Mouse (Mus musculus) myocyte (in vitro differentiated cells): Measurements from ENCODE around the gene Washc4. TPM values are rescaled to one million over a fixed set of nuclear protein-coding genes. Genes with fewer than 3 reads are reported as not detected.

ENCODE experiments used
- H3K27me3 ChIP-seq: one replicate; pipeline ENCODE4 v1.6.1; 2011; ENCODE audit not compliant: control insufficient read depth, insufficient read depth, insufficient read length
- H3K36me3 ChIP-seq: one replicate; pipeline ENCODE4 v1.6.1; 2011; ENCODE audit not compliant: control insufficient read depth, insufficient read depth
- H3K4me2 ChIP-seq: one replicate; pipeline ENCODE4 v1.6.1; 2011; ENCODE audit warnings: low read depth, control low read depth
- H3K4me3 ChIP-seq: one replicate; pipeline ENCODE4 v1.5.1; 2011; ENCODE audit warnings: mild to moderate bottlenecking, control low read depth, moderate library complexity
- H3K79me2 ChIP-seq: one replicate; pipeline ENCODE4 v1.6.1; 2011; ENCODE audit not compliant: control insufficient read depth, insufficient read depth
- H3ac ChIP-seq: one replicate; pipeline ENCODE4 v1.6.1; 2011; ENCODE audit not compliant: control insufficient read depth, insufficient read length
- CEBPB ChIP-seq: IDR thresholded peaks from 2 replicates; pipeline ENCODE4 v1.6.1; 2011; ENCODE audit warnings: mild to moderate bottlenecking, moderate library complexity; ENCODE audit not compliant: poor library complexity, insufficient read depth, severe bottlenecking
- E2F4 ChIP-seq: IDR thresholded peaks from one replicate; pipeline ENCODE4 v1.6.1; 2011; ENCODE audit warnings: mild to moderate bottlenecking, control low read depth, moderate library complexity; ENCODE audit not compliant: insufficient read depth
- MAX ChIP-seq: IDR thresholded peaks from one replicate; pipeline ENCODE4 v1.6.1; 2011; ENCODE audit warnings: low read depth, mild to moderate bottlenecking, control low read depth
- MYOD1 ChIP-seq, 3 experiments: IDR thresholded peaks; one replicate each; pipeline ENCODE4 v1.6.1; 2011; ENCODE audit warnings: control low read depth in 2 of 3, low read depth in 2 of 3, mild to moderate bottlenecking in 2 of 3, moderate library complexity in 1 of 3; ENCODE audit not compliant: insufficient read length in 2 of 3, control insufficient read depth in 1 of 3
- MYOG ChIP-seq, 3 experiments: IDR thresholded peaks; one replicate each; pipeline ENCODE4 v1.6.1; 2011; ENCODE audit warnings: control low read depth in 2 of 3, low read depth in 2 of 3, mild to moderate bottlenecking in 2 of 3; ENCODE audit not compliant: insufficient read length in 2 of 3, control insufficient read depth in 1 of 3, insufficient read depth in 1 of 3
- POLR2A ChIP-seq: IDR thresholded peaks from one replicate; pipeline ENCODE4 v1.6.1; 2011; ENCODE audit warnings: low read depth, mild to moderate bottlenecking, control low read depth, moderate library complexity; ENCODE audit not compliant: insufficient read length
- POLR2AphosphoS2 ChIP-seq: IDR thresholded peaks from one replicate; pipeline ENCODE4 v1.6.1; 2011; ENCODE audit warnings: low read depth, control low read depth; ENCODE audit not compliant: insufficient read length
- REST ChIP-seq: IDR thresholded peaks from one replicate; pipeline ENCODE4 v1.6.1; 2011; ENCODE audit warnings: mild to moderate bottlenecking, control low read depth, moderate library complexity; ENCODE audit not compliant: insufficient read depth, insufficient read length
- SRF ChIP-seq: IDR thresholded peaks from one replicate; pipeline ENCODE4 v1.6.1; 2011; ENCODE audit warnings: low read depth; ENCODE audit not compliant: control insufficient read depth, insufficient read length
- TCF12 ChIP-seq: IDR thresholded peaks from one replicate; pipeline ENCODE4 v1.6.1; 2011; ENCODE audit warnings: mild to moderate bottlenecking, control low read depth; ENCODE audit not compliant: poor library complexity, insufficient read depth, severe bottlenecking
- TCF3 ChIP-seq: IDR thresholded peaks from one replicate; pipeline ENCODE4 v1.6.1; 2011; ENCODE audit warnings: low read depth, control low read depth; ENCODE audit not compliant: insufficient read length
- USF1 ChIP-seq: IDR thresholded peaks from one replicate; pipeline ENCODE4 v1.6.1; 2011; ENCODE audit warnings: low read depth, mild to moderate bottlenecking, control low read depth, moderate library complexity
- polyA plus RNA-seq: library from polyadenylated mRNA; unstranded; fragments of >200 nt; fragmentation: generic; extraction: Trizol; gene quantifications from one replicate; pipeline ENCODE4 v1.2.1, GENCODE M21; 2012; ENCODE audit warnings: missing spikeins

The Washc4 gene
- 7.2 TPM for polyA plus RNA-seq

DNA sequence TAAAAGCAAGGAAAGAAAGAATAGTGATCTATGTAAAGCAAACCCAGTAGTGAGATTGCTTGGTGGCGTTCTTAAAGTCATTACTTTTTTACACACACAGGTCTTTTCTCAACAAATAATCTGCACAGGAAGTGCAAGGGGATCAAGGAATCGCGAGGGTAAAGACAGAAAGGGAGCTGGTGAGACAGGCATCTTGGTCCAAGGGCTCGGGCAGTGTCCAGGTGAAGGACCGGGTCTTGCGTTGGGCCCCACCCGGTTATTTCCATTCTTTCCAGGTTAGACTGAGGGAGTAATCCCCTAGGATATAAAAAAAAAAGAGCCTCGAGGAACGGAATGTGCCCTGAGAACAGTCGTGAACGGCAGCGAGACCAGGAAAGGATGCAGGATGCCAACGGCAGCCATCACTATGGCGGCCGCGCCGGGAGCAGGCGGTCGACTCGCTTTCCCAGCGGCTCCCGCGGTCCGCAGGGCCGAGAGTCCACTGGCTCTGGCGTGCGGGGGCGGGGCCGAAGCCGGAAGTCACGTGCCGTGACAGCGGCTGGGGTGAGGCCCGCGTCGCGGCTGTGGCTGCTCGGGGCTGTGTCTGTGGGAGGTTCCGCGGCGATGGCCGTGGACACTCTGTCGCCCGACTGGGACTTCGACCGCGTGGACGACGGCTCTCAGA, at the start of gene Washc4:
Gene Washc4 (plus strand): TSS at position 314 of the 664 bp plus-strand sequence.
- H3ac ChIP-seq, result peak within 1 kb of the TSS; percentile 78
- H3K27me3 ChIP-seq, result no peaks in the 10 kb centered on the region
- TF ChIP-seq USF1, result peak; percentile 90
- no peak for TF ChIP-seq MAX
- TF ChIP-seq E2F4, result peak; percentile 4
- TF ChIP-seq SRF, result peak; percentile 41
- TF ChIP-seq MYOG (IDR thresholded peaks at IDR 0.05; ENCODE audit: control insufficient read depth in 1 of 3, insufficient read depth in 1 of 3, insufficient read length in 2 of 3, low read depth in 2 of 3), result peak in 2 of 3 experiments; percentile 2 to 48
- TF ChIP-seq MYOD1 (IDR thresholded peaks at IDR 0.05; ENCODE audit: control insufficient read depth in 1 of 3, insufficient read length in 2 of 3, low read depth in 2 of 3), result peak in 1 of 3 experiments; percentile 58
- TF ChIP-seq POLR2A, result peak; percentile 95
- TF ChIP-seq TCF3, result no peak
- no peak for TF ChIP-seq TCF12
- peak; percentile 25 for TF ChIP-seq REST
- TF ChIP-seq POLR2AphosphoS2, result peak; percentile 96
- TF ChIP-seq CEBPB, result no peak
- peaks cover 11% of the 10 kb centered on the region for H3K36me3 ChIP-seq
- H3K4me3 ChIP-seq, result peak within 1 kb of the TSS; percentile 66
- peaks cover 41% of the 10 kb centered on the region for H3K79me2 ChIP-seq
- H3K4me2 ChIP-seq, result peak within 1 kb of the TSS; percentile 88

DNA sequence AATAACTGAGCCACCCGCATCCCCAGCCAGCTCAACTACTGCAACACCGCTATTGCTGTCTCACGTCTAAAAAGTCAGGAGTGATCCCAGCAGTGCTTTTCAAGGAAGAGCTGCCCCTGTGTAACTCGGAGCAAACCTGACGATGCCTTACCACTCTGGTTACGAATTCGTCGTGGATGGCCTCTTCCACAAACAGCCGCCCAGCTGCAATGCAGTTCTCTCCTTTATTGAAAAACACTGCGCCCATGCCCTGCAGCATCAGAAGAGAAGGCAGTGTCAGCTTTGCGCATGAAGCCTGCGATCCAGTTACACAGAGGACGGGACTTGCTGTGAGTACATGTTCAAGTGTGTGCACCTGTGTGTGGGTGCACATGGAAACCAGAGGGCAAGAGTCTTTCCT, 46.2 kb upstream of the Washc4 start:
- no peaks in the 10 kb centered on the region for H3K79me2 ChIP-seq
- H3K4me2 ChIP-seq, result no peak overlapping the region
- no peaks in the 10 kb centered on the region for H3K27me3 ChIP-seq
- TF ChIP-seq TCF3 (no peak), MYOD1 (IDR thresholded peaks at IDR 0.05; ENCODE audit: control insufficient read depth in 1 of 3, insufficient read length in 2 of 3, low read depth in 2 of 3) (no peak), CEBPB (no peak), TCF12 (no peak), E2F4 (no peak), USF1 (no peak)
- no peak overlapping the region for H3K4me3 ChIP-seq
- H3K36me3 ChIP-seq, result peaks cover 81% of the 10 kb centered on the region
- no peak overlapping the region for H3ac ChIP-seq

DNA sequence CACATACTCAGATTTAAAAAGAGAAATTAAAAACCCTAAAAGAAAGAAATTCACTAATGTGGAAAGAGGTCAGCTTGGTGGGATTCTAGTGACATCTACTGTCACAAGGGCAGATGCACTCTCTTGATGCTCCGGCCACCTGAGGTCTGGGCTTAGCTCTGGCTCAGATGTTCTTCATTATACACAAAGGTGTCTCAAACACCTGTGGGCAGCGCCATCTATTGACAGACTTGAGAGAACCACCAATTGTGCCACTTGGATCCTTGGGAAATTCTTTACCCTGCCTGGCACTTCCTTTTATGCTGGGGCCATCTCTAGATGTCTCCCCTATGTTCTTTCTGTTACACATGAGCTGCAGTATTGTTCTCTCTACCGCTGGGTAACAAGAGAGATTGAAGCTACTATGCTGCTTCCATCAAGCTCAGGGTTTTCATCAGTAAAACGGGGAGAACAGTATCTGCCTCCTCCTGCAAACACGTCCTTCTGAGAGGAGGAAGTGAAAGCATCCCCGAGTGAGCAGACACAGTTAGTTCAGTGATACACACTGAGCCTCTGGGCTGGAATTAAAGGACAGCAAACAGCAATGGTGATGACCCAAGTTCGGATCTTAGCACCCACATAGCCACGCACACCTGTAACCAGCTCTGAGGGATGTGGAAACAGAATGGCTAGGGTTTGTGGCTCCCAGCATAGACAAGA, 34.4 kb upstream of the Washc4 start:
- Histone ChIP-seq H3K4me3 (no peak overlapping the region), H3K4me2 (no peak overlapping the region), H3ac (no peak overlapping the region), H3K36me3 (peaks cover 93% of the 10 kb centered on the region), H3K79me2 (no peaks in the 10 kb centered on the region), H3K27me3 (no peaks in the 10 kb centered on the region)
- TF ChIP-seq POLR2AphosphoS2, result peak; percentile 11
- TF ChIP-seq REST, result no peak

DNA sequence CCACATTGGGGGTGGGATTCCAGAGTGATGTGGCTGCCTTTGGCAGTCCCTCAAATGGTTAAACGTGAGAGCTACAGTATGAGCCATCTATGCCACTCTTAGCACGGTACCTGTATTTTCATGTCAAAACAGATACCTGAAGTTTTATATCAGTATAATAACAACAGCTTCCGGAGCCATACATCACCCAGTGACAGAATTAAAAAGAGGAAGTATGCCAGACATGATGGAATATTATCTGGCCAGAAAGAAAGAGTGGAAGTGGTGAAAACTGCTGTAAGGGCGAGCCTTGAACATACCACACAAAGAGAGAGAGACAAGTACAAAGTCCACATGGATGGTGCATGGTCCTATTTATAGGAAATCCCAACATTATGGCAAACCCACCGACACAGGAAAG, 32.2 kb upstream of the Washc4 start:
- Histone ChIP-seq H3K36me3 (peaks cover 96% of the 10 kb centered on the region), H3K4me2 (no peak overlapping the region), H3K79me2 (no peaks in the 10 kb centered on the region), H3K27me3 (no peaks in the 10 kb centered on the region), H3ac (no peak overlapping the region), H3K4me3 (no peak overlapping the region)
- no peak for TF ChIP-seq MYOD1 (IDR thresholded peaks at IDR 0.05; ENCODE audit: control insufficient read depth in 1 of 3, insufficient read length in 2 of 3, low read depth in 2 of 3)
- TF ChIP-seq MAX, result no peak
- no peak for TF ChIP-seq TCF3
- no peak for TF ChIP-seq E2F4
- TF ChIP-seq MYOG (IDR thresholded peaks at IDR 0.05; ENCODE audit: control insufficient read depth in 1 of 3, insufficient read depth in 1 of 3, insufficient read length in 2 of 3, low read depth in 2 of 3), result no peak
- TF ChIP-seq SRF, result no peak
- TF ChIP-seq USF1, result no peak
- no peak for TF ChIP-seq TCF12
- no peak for TF ChIP-seq POLR2A
- no peak for TF ChIP-seq POLR2AphosphoS2
- no peak for TF ChIP-seq CEBPB
- no peak for TF ChIP-seq REST

DNA sequence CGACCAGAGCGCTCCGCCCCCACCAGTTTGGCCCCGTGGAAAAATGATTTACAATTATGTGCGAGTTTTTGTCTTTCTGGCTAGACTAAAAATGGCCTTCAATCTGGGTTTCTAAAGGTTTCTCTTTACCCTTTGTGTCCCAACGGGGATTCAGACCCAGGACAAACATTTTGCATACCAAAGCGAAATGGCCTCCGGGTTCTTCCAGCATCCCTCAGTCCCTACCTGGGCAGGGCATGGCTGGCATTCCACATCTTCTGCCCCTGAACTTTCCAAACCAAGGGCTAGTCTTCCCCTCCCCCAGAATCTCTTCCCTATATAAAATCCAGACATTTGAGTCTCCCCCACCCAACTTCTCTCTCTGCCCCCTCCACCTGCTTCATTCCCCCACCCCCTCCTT, 29.8 kb upstream of the Washc4 start:
- no peak overlapping the region for H3K4me3 ChIP-seq
- H3K79me2 ChIP-seq, result no peaks in the 10 kb centered on the region
- no peak overlapping the region for H3K4me2 ChIP-seq
- peaks cover 96% of the 10 kb centered on the region for H3K36me3 ChIP-seq
- no peak overlapping the region for H3ac ChIP-seq
- no peak for TF ChIP-seq SRF
- TF ChIP-seq E2F4, result no peak
- TF ChIP-seq POLR2AphosphoS2, result no peak
- TF ChIP-seq MYOD1 (IDR thresholded peaks at IDR 0.05; ENCODE audit: control insufficient read depth in 1 of 3, insufficient read length in 2 of 3, low read depth in 2 of 3), result no peak
- TF ChIP-seq MAX, result no peak
- TF ChIP-seq USF1, result no peak
- TF ChIP-seq POLR2A, result no peak
- TF ChIP-seq REST, result no peak
- no peak for TF ChIP-seq MYOG (IDR thresholded peaks at IDR 0.05; ENCODE audit: control insufficient read depth in 1 of 3, insufficient read depth in 1 of 3, insufficient read length in 2 of 3, low read depth in 2 of 3)
- no peak for TF ChIP-seq TCF12
- TF ChIP-seq TCF3, result no peak
- TF ChIP-seq CEBPB, result no peak
- no peaks in the 10 kb centered on the region for H3K27me3 ChIP-seq
